Mouse (Mus musculus): ENCODE data around the gene Dld. TPM values are rescaled to one million over a fixed set of nuclear protein-coding genes. Genes with fewer than 3 reads are reported as not detected.

Gene Dld
- polyA plus RNA-seq, 1 experiment, result 32.4 TPM

DNA sequence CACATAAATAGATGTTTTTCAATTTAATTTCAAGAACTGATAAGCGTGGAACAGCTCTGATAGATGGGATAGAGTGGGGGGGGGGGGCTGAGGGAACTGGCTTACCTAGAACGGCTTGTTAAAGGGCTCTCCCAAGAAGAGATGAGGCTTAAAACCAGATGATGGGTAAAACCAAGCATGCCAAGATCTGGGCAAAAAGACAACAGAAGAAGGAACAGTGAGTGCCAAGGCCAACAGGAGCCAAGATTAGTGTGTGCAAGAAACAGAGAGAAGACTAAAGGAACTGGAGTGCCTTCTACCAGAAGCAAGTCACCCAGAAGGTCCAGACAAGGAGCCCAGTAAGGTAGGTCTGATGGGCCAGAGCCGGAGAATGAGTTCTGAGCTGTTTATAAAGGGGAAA, 39.3 kb upstream of the Dld start, which contains the start of gene Slc26a3:
TSS of gene Slc26a3 (plus strand) at position 301 of the 400 bp plus-strand sequence.
- TF ChIP-seq USF1 (IDR thresholded peaks at IDR 0.05; ENCODE audit: low read depth), result no peak
- no peak for TF ChIP-seq FOSL1 (IDR thresholded peaks at IDR 0.05; ENCODE audit: insufficient read depth, low read length, poor library complexity, severe bottlenecking)
- no peaks in the 10 kb centered on the region for H3K79me2 ChIP-seq (ENCODE audit: control insufficient read depth, insufficient read depth)
- H3K36me3 ChIP-seq (ENCODE audit: control insufficient read depth, insufficient read depth), result no peaks in the 10 kb centered on the region
- H3K79me3 ChIP-seq (ENCODE audit: low read depth), result no peaks in the 10 kb centered on the region
- no peak within 1 kb of the TSS for H3K4me3 ChIP-seq (ENCODE audit: insufficient read depth, poor library complexity, severe bottlenecking)
- H3K27me3 ChIP-seq (ENCODE audit: control insufficient read depth, insufficient read depth, insufficient read length), result peaks cover 28% of the 10 kb centered on the region
- no peak within 1 kb of the TSS for H3ac ChIP-seq (ENCODE audit: control insufficient read depth, insufficient read length, low read depth)

DNA sequence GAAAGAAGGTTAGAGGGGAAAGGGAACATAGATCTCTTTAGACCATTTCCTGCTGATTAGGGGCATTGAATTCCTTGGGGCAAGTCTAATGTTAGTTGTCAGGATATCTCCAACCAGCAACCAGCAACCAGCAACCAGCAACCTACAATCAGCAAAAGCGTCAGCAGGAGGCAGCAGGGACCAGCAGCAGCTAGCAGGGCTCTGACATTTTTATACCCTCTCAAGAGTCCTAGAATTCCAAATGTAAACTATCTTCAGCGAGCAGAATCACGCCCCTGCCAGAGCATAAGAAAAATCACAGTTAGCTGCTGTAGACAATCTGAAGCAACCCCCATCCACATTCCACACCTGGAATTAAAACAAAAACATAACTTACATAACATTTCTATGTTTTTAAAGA, 36.0 kb upstream of the Dld start:
- Histone ChIP-seq H3K27me3 (ENCODE audit: control insufficient read depth, insufficient read depth, insufficient read length) (peaks cover 29% of the 10 kb centered on the region), H3ac (ENCODE audit: control insufficient read depth, insufficient read length, low read depth) (no peak overlapping the region), H3K79me3 (ENCODE audit: low read depth) (no peaks in the 10 kb centered on the region), H3K36me3 (ENCODE audit: control insufficient read depth, insufficient read depth) (no peaks in the 10 kb centered on the region), H3K4me3 (ENCODE audit: insufficient read depth, poor library complexity, severe bottlenecking) (no peak overlapping the region), H3K79me2 (ENCODE audit: control insufficient read depth, insufficient read depth) (no peaks in the 10 kb centered on the region)
- TF ChIP-seq MAX (IDR thresholded peaks at IDR 0.05) (no peak), USF1 (IDR thresholded peaks at IDR 0.05; ENCODE audit: low read depth) (no peak), CTCF (IDR thresholded peaks at IDR 0.05; ENCODE audit: control insufficient read depth, insufficient read depth, insufficient read length) (no peak), MYOG (IDR thresholded peaks at IDR 0.05; ENCODE audit: control insufficient read depth, extremely low read depth, insufficient read length) (no peak), CEBPB (IDR thresholded peaks at IDR 0.05; ENCODE audit: low read depth) (no peak), MYOD1 (IDR thresholded peaks at IDR 0.05; ENCODE audit: control insufficient read depth, insufficient read length, low read depth) (no peak), FOSL1 (IDR thresholded peaks at IDR 0.05; ENCODE audit: insufficient read depth, low read length, poor library complexity, severe bottlenecking) (no peak)

- H3K79me3 ChIP-seq (ENCODE audit: low read depth), result no peaks in the 10 kb centered on the region
- no peak overlapping the region for H3ac ChIP-seq (ENCODE audit: control insufficient read depth, insufficient read length, low read depth)
- TF ChIP-seq USF1 (IDR thresholded peaks at IDR 0.05; ENCODE audit: low read depth) (no peak), MYOD1 (IDR thresholded peaks at IDR 0.05; ENCODE audit: control insufficient read depth, insufficient read length, low read depth) (no peak), FOSL1 (IDR thresholded peaks at IDR 0.05; ENCODE audit: insufficient read depth, low read length, poor library complexity, severe bottlenecking) (no peak)
- H3K79me2 ChIP-seq (ENCODE audit: control insufficient read depth, insufficient read depth), result no peaks in the 10 kb centered on the region
- H3K4me3 ChIP-seq (ENCODE audit: insufficient read depth, poor library complexity, severe bottlenecking), result no peak overlapping the region
- H3K27me3 ChIP-seq (ENCODE audit: control insufficient read depth, insufficient read depth, insufficient read length), result peaks cover 16% of the 10 kb centered on the region
- no peaks in the 10 kb centered on the region for H3K36me3 ChIP-seq (ENCODE audit: control insufficient read depth, insufficient read depth)
These were observed 31.2 kb upstream of the Dld start for GRCm38 (mm10) chr12:31382451-31382850.

- Histone ChIP-seq H3K79me3 (ENCODE audit: low read depth) (no peaks in the 10 kb centered on the region), H3K4me3 (ENCODE audit: insufficient read depth, poor library complexity, severe bottlenecking) (no peak overlapping the region), H3K79me2 (ENCODE audit: control insufficient read depth, insufficient read depth) (no peaks in the 10 kb centered on the region), H3ac (ENCODE audit: control insufficient read depth, insufficient read length, low read depth) (no peak overlapping the region), H3K36me3 (ENCODE audit: control insufficient read depth, insufficient read depth) (no peaks in the 10 kb centered on the region), H3K27me3 (ENCODE audit: control insufficient read depth, insufficient read depth, insufficient read length) (peaks cover 15% of the 10 kb centered on the region)
- TF ChIP-seq CTCF (IDR thresholded peaks at IDR 0.05; ENCODE audit: control insufficient read depth, insufficient read depth, insufficient read length) (no peak), MYOG (IDR thresholded peaks at IDR 0.05; ENCODE audit: control insufficient read depth, extremely low read depth, insufficient read length) (no peak), MAX (IDR thresholded peaks at IDR 0.05) (no peak), MYOD1 (IDR thresholded peaks at IDR 0.05; ENCODE audit: control insufficient read depth, insufficient read length, low read depth) (no peak), USF1 (IDR thresholded peaks at IDR 0.05; ENCODE audit: low read depth) (no peak), CEBPB (IDR thresholded peaks at IDR 0.05; ENCODE audit: low read depth) (no peak), FOSL1 (IDR thresholded peaks at IDR 0.05; ENCODE audit: insufficient read depth, low read length, poor library complexity, severe bottlenecking) (no peak)
These were observed 29.6 kb upstream of the Dld start for GRCm38 (mm10) chr12:31380878-31381277.

GRCm38 (mm10) chr12:31377241-31377640, 26.0 kb upstream of the Dld start:
- no peaks in the 10 kb centered on the region for H3K79me2 ChIP-seq (ENCODE audit: control insufficient read depth, insufficient read depth)
- no peaks in the 10 kb centered on the region for H3K27me3 ChIP-seq (ENCODE audit: control insufficient read depth, insufficient read depth, insufficient read length)
- TF ChIP-seq MAX (IDR thresholded peaks at IDR 0.05) (no peak), MYOG (IDR thresholded peaks at IDR 0.05; ENCODE audit: control insufficient read depth, extremely low read depth, insufficient read length) (no peak), CEBPB (IDR thresholded peaks at IDR 0.05; ENCODE audit: low read depth) (no peak), FOSL1 (IDR thresholded peaks at IDR 0.05; ENCODE audit: insufficient read depth, low read length, poor library complexity, severe bottlenecking) (no peak), MYOD1 (IDR thresholded peaks at IDR 0.05; ENCODE audit: control insufficient read depth, insufficient read length, low read depth) (no peak), USF1 (IDR thresholded peaks at IDR 0.05; ENCODE audit: low read depth) (no peak), CTCF (IDR thresholded peaks at IDR 0.05; ENCODE audit: control insufficient read depth, insufficient read depth, insufficient read length) (no peak)
- no peak overlapping the region for H3K4me3 ChIP-seq (ENCODE audit: insufficient read depth, poor library complexity, severe bottlenecking)
- no peaks in the 10 kb centered on the region for H3K36me3 ChIP-seq (ENCODE audit: control insufficient read depth, insufficient read depth)
- H3K79me3 ChIP-seq (ENCODE audit: low read depth), result no peaks in the 10 kb centered on the region
- no peak overlapping the region for H3ac ChIP-seq (ENCODE audit: control insufficient read depth, insufficient read length, low read depth)

DNA sequence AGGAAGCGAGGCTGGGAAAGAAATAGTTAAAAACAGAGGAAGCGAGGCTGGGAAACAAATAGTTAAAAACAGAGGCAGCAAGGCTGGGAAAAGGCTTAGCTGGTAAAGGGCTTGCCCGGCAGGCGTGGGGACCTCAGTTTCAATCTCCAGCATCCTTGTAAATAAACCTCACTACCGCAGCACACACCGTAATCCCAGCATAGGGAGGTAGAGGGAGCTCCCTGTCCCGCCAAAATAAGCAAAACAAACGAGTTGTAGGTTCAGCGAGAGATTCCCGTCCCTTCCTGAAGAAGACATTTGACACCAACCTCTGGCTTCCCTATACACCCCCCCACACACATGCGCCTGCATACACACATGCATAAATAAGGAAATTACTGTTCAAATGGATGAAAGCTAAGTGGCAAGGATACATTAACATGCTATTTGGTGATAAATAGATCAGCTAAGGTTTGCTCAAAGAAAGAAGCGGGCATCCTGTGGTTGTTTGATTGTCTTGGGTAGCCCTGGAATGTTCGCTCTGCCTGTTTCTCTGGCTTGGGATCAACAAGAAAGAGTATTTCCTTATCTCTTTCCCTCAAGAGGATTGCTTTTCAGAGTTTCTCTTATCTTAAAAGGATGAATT, 25.2 kb upstream of the Dld start:
- H3K79me3 ChIP-seq (ENCODE audit: low read depth), result no peaks in the 10 kb centered on the region
- H3ac ChIP-seq (ENCODE audit: control insufficient read depth, insufficient read length, low read depth), result no peak overlapping the region
- H3K79me2 ChIP-seq (ENCODE audit: control insufficient read depth, insufficient read depth), result no peaks in the 10 kb centered on the region
- H3K4me3 ChIP-seq (ENCODE audit: insufficient read depth, poor library complexity, severe bottlenecking), result no peak overlapping the region
- H3K27me3 ChIP-seq (ENCODE audit: control insufficient read depth, insufficient read depth, insufficient read length), result no peaks in the 10 kb centered on the region
- no peaks in the 10 kb centered on the region for H3K36me3 ChIP-seq (ENCODE audit: control insufficient read depth, insufficient read depth)
- no peak for TF ChIP-seq CEBPB (IDR thresholded peaks at IDR 0.05; ENCODE audit: low read depth)
- peak; percentile 9 for TF ChIP-seq CTCF (IDR thresholded peaks at IDR 0.05; ENCODE audit: control insufficient read depth, insufficient read depth, insufficient read length)

All from C2C12 (cell line).